Mouse (Mus musculus): ENCODE measurements around the gene Tuba8.

Gene Tuba8

DNA sequence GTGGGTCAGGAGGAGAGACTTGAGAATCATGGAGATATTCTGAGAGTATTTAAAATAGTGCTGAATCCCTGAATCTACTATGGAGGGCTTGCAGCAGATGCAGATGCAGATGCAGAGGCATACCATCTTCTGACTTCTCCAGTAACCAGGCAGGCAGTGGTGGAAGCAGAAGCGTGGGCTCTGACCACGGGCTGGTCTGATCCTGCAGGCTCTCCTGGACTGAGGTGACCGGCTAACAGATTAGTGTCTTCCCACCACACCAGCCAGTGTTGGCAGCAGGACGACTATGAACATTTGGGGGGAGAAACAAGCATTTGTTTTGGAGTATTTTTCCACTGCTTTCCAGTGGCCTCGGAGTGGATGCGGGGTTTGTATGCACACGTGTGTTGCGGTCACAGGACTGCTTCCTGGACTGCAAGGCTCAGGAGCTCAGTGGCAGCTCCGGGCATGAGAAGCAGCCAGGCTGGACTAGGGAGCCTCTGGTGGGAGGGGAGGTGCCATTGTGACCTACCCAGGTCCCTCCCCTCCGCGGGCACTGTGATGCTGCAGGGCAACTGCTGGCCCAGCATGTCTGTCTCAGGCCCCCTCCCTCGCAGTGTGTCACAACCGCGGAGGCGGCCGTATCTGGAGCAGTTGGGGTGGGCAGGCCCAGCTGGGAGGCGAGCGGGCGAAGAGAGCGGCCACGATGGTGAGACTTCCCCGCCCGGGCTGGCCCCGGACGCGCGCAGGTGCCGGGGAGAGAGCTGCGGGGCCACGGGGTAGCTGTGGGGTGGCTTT, at the start of gene Tuba8:
Gene Tuba8, plus strand, starts transcription at position 548 of the 777 bp plus-strand sequence.
- no peak for DNase-seq (ENCODE audit: low spot score)

DNA sequence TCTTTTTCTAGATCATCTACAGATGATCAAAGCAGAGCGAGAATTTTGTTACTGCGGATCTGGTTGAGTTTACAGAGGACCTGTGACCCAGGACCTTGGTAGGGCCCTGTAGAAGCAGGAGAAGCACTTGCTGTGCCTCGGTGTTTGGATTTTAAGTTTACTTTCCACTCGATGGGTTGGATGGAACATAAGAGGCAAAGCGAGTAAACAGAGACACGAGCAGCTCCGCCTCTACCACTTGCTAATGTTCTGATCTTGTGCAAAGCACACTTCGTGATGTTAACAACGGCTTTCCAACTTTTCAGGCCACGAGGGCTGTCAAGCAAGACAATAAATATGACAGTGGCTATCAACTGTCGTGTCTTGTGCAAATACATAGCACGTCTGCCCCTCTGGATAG, 47.9 kb upstream of the Tuba8 start:
- DNase-seq (ENCODE audit: low spot score) = no peak

DNA sequence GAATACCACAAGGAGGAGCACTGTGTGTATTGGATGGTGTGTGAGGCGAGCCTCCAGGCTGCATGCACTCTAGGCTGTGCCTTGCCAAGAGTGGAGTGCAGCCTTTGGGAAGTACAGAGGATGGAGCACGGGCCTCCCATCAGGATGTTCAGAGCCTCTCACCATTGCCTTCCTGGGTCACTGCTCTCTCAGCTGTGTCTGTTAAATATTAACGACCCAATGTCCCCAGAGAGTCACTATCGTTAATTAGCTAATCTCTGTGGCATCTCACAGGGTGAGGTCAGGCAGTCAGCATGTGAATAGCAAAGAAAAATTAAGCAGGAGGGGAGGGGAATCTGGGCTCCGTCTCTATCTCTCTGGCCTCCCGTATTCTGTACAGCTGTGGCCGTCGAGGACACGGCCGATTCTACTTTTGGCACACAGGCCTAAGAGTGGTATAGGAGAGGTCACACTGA, 44.4 kb upstream of the Tuba8 start:
- DNase-seq (ENCODE audit: low spot score) = no peak

DNA sequence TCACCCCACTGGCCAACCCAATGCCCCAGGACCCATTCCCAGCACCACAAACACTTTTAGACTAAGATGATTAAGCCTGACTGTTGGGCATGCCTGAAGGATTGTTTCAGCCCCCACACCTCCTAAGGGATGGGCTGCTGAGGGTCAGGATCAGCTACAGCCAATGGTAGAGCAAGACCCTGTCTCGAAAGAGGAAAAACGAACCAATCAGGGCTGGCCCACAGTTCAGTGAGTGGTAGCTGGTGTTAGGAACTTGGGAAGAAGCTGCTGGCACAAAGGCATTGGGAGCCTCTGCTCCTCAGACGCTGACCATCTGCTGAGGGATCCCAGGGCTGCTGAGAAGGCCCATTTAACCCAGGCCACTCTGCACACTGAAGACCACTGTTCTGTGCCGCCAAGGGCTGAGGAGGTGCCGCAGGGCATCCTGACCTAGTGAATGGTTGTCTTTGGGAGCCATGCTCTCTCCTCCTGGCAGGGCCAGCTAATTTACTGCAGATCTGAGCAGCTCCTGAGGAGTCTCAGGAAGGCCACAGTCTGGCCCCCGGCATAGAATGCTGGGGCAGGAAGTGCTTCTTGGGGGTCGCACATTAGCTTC, 43.0 kb upstream of the Tuba8 start:
- no peak for DNase-seq (ENCODE audit: low spot score)

DNA sequence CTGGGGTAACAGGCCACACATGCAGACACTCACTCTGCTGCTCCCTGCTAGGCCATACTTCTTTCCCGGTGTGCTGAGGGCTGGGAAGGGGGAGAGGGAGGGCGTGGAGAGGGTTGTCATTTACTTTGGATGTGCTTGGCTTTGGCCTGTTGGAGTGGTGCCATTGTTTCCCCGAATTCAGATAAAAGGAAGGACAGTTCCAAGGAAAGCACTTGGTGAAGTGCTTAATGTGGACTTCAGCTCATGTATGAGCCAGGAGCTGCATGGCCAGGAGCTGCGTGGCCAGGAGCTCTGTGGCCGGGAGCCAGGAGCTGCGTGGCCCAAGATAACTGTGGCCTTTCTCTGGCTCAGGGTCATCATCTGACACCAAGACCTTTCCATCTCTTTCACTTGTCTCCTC, 39.4 kb upstream of the Tuba8 start:
- no peak for DNase-seq (ENCODE audit: low spot score)

DNA sequence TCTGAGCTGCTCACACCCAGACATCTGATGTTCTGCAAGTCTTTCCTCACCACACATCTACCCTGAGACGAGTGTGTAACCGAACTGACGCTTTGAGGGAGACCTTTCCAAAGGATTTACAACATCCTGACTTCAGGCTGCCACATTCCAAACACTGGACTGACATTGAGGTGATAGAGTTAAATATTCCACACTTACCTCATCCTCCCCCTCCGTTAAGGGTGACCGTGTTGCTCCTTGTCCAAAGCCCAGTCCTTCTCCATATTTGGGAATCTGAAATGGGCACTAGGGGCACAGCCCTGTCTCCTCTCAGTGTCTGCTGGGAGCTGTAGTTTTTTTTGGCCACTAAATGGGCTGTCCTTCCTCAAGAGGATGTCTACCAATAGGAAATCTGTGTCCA, 37.0 kb upstream of the Tuba8 start:
- DNase-seq (ENCODE audit: low spot score) = no peak

DNA sequence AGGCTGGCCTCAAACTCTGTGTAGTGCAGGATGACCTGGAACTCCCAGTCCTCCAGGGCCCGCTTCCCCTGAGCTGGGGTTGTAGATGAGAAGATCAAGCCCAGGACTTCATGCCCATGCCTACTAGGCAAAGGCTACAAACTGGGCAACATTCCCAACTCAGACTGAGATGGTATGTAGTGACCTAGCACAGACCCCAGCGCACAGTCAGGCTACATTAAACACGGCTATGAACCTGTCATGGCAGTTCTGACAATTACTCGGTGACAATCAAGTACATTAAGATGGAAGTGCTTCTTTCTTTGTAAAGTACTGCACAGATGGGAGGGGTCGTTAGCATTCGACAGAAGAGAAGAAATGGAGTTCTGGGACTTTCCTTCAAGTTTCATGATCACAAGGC, 35.7 kb upstream of the Tuba8 start:
- no peak for DNase-seq (ENCODE audit: low spot score)

DNA sequence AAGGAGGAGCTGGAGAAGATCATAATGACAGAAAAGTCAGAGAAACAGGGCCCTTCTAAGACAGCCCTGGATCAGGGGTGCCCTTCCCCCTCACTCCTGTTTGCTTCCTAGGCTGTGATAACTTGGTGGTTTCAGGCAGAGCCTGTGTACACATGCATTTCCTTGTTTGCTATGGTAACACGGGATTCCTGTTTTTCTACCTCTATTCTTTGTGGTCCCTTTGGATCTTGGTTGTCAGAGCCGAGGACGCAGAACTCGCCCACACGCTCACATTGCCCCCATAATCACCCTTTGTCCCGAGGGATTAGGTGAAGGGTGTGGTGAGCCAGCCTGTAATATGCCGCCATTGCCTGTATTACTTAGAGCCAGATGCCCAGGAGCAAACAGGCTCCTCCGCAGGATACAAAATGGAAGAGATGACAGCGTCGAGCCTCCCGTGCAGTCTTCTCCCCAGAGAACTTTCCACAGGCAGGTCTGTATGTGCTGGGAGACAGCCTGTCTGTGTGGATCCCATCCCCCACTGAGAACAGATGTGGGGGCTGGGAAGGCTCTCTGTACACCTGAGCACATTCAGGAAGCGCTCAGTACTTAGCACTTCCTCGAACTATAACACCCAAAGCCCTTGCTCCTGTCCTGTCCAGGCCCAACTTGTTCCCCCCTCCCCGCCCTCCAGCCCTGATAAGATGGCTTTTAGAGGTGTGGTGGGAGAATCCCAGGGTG, 34.3 kb upstream of the Tuba8 start:
- DNase-seq (ENCODE audit: low spot score) = no peak

DNA sequence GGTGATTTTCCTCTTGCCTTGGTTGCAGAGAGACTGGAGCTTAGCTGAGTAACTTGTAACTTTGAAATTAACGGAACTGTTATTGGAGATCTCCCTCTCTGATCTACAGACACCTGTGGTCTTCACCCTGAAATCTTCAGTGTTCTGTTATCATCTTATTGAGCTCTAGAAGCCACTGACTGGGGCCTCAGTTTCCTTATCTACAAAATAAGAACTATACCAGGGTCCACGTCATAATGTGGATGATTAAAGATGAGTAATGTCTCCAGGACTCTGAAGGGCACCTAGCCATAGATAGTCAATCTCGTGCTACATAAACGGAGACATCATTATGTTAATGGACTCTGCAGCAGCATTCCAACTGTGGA, 33.8 kb upstream of the Tuba8 start:
- DNase-seq (ENCODE audit: low spot score) = no peak

DNA sequence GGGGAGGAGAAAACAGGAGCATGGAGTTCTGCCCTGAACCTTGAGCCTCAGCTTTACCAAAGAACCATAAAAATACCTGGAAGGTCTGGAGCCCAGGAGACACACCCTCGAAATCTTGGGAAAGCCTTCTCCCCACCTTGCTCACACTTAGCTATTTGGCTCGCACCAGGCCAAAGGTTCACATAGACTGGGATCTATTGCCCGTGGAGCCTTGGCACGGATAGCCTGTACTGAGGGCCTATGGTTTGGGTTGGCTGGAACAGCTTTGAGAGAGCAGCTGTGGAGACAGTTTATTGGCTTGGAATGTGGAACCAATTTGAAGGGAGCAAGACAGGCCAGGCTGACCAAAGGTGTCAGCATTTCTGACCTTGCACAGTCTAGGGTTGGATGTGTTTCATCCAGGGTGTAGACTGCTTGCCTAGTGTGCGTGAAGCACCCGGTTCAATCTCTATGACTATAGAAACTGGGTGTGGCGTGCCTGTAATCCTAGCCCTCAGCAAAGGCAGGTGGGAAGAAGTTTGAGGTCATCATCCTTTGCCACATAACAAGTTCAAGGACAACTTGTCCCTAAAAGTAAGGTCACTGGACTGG, 33.3 kb upstream of the Tuba8 start:
- no peak for DNase-seq (ENCODE audit: low spot score)

DNA sequence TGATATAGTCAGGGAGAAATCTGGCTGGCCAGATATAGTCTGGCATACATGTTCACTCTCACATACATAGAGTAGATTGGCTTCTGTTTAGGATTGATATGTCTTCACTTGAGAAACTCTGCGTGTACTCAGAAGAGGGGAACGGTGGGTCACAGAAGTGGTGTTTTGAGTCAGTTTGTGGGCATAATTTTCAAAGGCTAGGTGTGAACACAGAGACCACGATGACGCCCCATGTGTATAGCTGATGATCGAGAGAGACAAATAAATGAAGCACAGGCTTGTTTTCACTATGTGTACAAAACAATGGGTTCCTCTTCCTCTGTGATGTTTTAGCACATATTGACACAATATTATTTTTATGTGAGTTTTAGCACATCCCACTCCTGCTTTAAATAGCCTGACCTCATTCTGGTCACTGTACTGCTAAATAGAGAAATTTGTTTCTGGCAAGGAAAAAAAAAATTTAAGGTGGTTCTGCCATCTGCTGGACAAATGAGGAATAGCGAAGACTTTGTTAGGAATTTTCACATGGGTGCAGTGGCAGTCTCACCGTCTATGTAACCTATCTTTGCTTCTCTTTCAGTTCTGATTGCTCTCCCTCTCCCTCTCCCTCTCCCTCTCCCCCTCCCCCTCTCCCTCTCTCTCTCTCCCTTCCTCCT, 31.7 kb upstream of the Tuba8 start:
- DNase-seq (ENCODE audit: low spot score) = peak; percentile 19

DNA sequence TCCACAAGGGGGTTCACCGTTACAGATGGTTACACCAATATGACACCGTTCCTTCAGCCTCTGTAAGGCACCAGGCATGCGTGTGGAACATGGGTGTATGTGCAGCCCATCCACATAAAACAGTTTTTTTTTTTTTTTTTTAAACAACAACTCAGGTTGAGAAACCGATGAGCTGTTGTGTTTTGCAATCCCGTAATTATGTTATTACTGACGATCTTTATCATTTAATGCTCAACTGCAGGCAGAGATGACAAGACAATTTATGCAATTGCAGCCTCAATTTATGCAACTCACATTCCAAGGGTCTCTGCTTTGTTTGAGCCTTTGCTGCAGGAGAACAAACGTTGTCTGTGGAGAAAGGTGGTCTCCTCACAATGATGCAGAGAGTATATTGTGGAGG, 30.6 kb upstream of the Tuba8 start:
- DNase-seq (ENCODE audit: low spot score) = no peak

DNA sequence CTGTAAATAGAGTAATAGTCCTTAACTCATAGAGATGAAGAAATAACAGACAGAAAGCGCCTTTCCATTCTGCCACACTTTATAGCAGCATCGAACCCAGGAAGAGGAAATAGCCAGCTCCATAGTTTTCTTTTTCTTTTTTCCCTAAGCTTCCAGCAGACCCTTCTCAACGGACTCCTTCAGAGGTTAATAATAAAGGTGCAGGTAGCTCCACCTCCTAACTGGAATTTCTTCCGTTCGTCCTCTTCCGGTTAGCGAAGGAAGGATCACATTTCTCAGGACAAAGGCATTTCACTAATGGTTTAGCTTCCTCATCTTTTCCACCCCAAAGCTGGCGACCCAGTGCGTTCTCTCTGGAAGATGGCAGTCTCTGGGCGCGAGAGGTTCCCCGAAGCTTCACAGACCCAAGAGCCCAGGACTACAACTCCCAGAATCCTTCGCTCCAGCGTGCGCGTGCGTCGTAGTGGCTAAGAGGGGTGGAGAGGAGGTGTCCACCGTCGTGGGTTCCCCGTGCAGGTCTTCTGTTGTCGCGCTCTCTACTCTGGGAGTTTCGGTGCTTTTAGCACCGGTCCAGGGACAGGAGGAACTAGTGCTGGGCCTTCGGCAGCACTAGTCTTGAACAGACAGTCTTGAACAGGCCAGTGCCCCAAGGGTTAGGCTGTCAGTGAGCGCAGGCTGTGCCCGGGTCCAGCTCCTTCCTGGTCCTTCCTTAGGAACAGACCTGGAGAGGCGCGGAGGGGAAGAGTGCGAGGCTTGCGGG, 26.9 kb upstream of the Tuba8 start, which contains the start of gene Pex26:
Gene Pex26, plus strand, starts transcription at position 254 of the 760 bp plus-strand sequence.
- peak; percentile 89 for DNase-seq (ENCODE audit: low spot score)

DNA sequence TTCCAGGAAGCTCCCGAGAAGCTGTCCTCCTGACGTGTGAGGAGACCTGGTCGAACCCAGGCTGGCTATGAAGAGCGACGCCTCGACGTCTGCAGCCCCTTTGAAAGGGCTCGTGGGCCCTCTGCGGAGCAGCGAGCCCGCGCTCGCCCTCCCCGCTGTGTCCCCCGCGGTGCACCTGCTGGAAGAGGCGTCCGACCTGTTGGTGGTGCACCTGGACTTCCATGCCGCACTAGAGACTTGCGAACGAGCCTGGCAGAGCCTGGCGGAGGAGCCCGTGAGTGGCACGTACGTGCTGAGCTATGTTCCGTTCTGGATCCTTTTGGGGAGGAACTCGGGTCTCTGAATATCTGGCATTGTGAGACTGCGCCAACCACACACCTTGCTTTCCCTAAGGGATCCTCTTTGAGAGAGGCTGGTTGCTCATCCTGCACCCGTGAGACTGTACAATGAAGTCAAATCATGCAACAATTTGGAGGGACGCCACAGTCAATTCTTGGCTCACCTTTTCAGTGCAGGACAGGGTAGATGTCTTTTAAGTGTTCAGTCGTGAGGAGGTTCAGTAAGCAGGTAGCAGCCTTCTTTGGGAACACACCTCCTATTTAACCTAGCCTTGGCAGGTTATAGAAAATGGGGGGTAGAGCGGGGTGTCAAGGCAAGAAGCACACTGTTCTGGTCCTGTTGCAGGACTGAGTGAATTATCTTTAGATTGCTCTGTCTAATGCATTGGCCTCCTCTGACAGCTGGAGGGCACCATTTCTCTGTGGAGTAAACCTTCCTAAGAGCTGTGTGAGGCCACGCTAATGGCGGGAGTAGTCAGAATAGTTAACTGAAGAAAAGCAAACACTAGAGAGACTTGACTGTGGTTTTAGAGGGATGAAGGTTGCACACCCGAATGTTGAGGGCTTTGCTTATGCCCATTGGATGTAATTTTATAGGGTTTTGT, 26.0 kb upstream of the Tuba8 start:
- DNase-seq (ENCODE audit: low spot score) = peak; percentile 35

DNA sequence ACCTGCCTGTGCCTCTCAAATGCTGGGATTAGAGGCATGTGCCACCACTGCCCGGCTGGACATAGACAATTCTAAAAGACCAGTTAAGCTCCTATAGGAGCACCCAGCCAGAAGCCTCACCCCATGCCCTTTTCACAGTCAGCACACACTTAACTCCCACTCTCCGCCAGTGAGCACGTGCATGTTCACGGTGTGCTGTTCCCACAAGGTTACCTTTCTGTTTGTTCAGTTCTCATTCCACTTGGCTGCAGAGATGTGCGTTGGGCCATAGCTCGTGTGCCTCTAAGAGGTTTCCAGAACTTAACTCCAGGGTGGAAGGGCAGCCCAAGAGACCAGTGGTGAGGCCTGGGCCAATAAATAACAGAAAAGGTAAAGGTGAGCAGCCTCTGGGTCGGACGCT, 25.3 kb upstream of the Tuba8 start:
- DNase-seq (ENCODE audit: low spot score) = no peak

DNA sequence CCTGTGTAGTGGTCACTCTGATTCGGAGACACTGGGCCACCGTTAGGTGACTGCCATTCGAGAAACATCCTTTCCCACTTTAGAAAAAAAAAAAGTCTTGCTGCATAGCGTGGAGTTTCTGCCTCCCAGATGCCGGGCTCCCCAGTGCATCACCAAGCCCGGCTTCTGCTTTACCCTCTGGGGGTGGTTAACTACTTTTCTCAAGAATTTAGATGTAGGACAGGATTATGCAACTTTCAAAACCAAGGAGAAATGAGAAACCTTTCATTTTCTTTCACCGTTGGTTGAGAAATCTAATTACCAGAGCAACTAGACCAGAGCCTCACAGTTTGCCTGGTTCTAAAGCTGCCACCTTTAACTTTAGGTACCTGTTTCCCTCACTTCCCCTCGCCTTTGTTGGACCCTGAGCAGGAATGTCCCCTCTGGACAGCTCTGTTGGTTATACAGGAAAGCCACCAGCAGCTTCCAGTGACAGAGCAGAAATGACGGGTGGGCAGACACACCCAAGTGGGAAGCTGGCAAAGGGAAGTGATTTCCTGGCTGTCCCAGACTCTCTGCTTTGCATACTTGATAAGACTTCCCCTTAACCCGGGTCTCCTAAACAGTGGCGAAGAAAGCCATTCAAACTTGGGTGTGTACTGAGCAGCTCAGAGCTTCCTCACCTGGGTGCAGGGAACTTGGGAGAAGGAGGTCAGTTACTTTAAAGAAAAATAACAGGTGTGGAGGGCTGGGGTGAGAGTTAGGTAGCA, 19.1 kb upstream of the Tuba8 start:
- DNase-seq (ENCODE audit: low spot score) = no peak

DNA sequence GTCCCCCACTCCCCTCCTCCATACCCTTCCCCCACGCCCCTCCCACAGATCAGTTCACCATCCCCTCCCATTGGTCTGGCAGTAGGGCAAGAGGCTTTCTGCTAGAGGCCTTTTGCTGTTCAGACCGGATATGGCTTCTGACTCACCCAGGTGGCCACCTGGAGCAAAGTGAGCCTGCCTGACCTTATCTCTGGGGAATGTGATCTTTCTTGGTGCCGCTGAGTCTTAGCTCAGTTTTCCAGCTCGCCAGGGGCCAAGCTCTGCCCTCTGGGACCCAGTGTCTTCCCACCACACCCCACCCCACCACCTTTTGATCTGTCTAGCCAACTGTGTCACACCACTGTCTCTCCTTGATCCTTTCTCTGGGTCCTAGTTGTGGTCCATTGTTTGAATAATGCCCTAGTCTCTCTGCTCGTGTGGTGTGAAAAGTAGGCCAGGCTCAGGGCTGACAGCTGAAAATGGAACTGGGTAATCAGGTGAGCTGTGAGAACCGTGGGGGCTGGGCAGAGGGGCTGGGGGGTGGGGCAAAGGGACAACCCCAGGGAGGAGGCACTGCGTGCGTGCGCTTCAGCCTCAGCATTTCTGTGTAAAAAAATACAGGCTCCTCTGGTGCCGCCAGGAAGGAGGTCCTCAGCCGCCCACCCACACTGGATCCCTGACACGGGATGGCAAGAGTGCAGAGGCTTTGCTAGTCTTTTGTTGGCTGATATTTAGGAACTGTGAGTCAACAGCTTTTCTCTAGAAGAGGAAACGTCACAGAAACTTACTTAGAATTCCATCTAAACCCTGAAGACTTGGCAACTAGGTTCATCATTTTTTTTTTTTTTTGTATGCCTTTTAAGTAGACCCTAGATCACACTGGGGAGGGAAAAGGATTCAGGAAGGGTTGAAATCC, 16.2 kb upstream of the Tuba8 start:
- no peak for DNase-seq (ENCODE audit: low spot score)

DNA sequence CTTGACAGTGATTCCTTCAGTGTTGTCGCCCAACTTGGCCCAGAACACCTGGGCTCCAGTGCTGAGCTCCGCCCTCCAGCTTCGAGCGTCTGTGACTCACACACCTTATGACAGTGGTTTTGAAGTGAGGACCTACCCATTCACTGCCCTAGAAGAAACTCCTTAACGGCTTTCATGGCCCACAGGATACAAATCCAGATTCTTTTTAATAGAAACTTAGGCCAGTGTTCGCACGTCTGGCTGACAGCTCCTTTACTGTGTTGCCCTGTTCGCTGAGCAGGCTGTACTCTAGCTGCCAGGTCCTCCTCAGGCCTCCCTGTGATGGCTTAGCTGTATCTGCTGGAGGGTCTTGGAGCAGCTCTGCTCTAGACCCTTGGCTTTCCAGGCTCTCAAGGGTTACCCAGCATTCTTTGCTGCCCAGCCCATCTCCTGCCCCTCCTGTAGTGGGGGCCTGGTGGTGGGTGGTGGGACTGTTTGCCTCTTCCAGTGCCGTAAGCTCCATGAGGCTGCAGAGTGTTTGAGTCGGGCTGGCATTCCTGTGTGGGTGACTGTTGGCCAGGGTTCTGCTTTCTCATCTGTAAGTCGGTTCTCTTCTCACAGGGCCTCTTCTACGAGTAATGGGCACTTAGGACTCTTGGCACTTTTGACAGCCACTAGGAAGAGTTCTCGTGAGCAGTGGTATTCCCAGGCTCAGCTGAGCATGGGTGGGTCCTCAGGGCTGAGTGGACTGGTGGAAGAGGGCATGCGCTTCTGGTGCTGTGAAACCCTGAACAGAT, 15.4 kb upstream of the Tuba8 start:
- no peak for DNase-seq (ENCODE audit: low spot score)
